Mouse (Mus musculus) forebrain, embryonic 16.5 days (tissue): ENCODE measurements at regions not wholly inside any gene's neighbourhood (a gene's known extent, or its start where the extent isn't known, plus 50 kb on each side); places are given as distances from the start of the nearest gene placed in this dataset.

Experiments
- ATAC-seq: fragments of 200-750 bp; cut with Nextera tagmentation; 2 replicates; pipeline ENCODE4 v1.8.0; 2017; ENCODE audit warnings: mild to moderate bottlenecking, moderate library complexity
- H3K27ac ChIP-seq: fragments of 300-500 bp; sonication (generic); 2 replicates; pipeline ENCODE4 v1.5.1; 2014; ENCODE audit warnings: low read length, control low read depth
- H3K27me3 ChIP-seq: fragments of 300-500 bp; sonication (generic); replicated peaks from 2 replicates; pipeline ENCODE4 v1.6.1; 2014; ENCODE audit warnings: low read length; ENCODE audit not compliant: control insufficient read depth, insufficient read depth
- H3K36me3 ChIP-seq: fragments of 300-500 bp; sonication (generic); 2 replicates; pipeline ENCODE4 v1.6.1; 2014; ENCODE audit not compliant: control insufficient read depth, insufficient read depth
- H3K4me1 ChIP-seq: fragments of 300-500 bp; sonication (generic); replicated peaks from 2 replicates; pipeline ENCODE4 v1.6.1; 2014; ENCODE audit warnings: low read length; ENCODE audit not compliant: control insufficient read depth, insufficient read depth
- H3K4me2 ChIP-seq: fragments of 300-500 bp; sonication (generic); 2 replicates; pipeline ENCODE4 v1.6.1; 2014; ENCODE audit warnings: mild to moderate bottlenecking, low read length, control low read depth
- H3K4me3 ChIP-seq: fragments of 300-500 bp; sonication (generic); replicated peaks from 2 replicates; pipeline ENCODE4 v1.5.1; 2014; ENCODE audit warnings: mild to moderate bottlenecking, low read length, control low read depth
- H3K9ac ChIP-seq: fragments of 300-500 bp; sonication (generic); replicated peaks from 2 replicates; pipeline ENCODE4 v1.6.1; 2014; ENCODE audit warnings: low read depth, low read length, control low read depth
- H3K9me3 ChIP-seq: fragments of 300-500 bp; sonication (generic); 2 replicates; pipeline ENCODE4 v1.6.1; 2016; ENCODE audit warnings: low read length; ENCODE audit not compliant: control insufficient read depth
- WGBS: fragments of 180-500 bp; shearing (Covaris S2); extraction: QIAGEN DNeasy Blood & Tissue Kit; methylation state at CpG from one replicate; pipeline ENCODE4 v1.1.7; 2014; 5-methylcytosine and 5-hydroxymethylcytosine counted together

DNA sequence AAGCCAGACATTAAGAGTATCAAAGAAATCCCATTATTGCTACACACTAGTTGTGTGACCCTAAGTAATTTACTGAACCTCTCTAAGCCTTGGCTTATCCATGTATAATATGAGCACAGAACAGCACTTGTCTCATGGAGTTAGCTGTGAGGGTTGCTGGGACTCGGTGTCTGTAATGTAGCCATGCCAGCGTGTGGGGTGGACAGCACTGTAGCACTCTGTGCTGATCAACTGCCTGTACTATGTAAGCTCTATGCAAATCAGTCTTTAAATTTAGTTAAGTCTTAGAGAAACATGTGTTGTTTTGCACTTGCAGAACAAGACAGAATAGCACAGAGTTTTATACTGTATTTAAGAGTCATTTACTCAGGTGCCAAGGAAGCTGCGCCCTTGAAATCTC, 225.0 kb upstream of the N6amt1 start:
- no peak overlapping the region for H3K4me3 ChIP-seq
- H3K4me1 ChIP-seq = peaks cover 3% of the 10 kb centered on the region; the same call in 1 of the 2 replicates
- H3K36me3 ChIP-seq = no peaks in the 10 kb centered on the region
- WGBS = 77% methylated on average over 3 of the region's 3 CpGs
- H3K9me3 ChIP-seq = no peaks in the 10 kb centered on the region
- H3K4me2 ChIP-seq = no peak overlapping the region; the same call in 1 of the 2 replicates
- ATAC-seq = peak; percentile 60; the same call in 1 of the 2 replicates
- no peak overlapping the region for H3K27ac ChIP-seq
- no peaks in the 10 kb centered on the region for H3K27me3 ChIP-seq
- H3K9ac ChIP-seq = no peak overlapping the region

DNA sequence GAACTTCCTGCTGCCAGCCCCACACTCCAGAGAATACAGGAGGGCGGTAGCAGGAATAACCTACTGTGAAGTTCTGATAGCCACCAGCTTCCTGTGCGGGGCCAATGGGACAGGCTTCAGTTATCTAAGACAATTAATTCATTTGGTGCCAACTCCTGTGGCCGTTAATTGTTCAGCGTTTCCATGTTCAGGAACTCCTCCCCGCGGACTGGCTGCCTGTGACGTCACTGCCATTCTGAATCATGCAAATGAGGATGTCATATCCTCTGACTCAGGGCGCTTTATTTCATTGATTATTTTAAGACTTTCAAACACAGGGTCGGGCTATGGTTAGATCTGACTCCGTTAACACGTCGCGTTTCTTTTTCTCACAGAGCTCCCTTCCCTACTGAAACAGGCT, 225.8 kb upstream of the N6amt1 start:
- ATAC-seq = peak; percentile 85
- WGBS = 38% methylated on average over 13 of the region's 13 CpGs
- peak overlapping the region; percentile 44 for H3K4me3 ChIP-seq

DNA sequence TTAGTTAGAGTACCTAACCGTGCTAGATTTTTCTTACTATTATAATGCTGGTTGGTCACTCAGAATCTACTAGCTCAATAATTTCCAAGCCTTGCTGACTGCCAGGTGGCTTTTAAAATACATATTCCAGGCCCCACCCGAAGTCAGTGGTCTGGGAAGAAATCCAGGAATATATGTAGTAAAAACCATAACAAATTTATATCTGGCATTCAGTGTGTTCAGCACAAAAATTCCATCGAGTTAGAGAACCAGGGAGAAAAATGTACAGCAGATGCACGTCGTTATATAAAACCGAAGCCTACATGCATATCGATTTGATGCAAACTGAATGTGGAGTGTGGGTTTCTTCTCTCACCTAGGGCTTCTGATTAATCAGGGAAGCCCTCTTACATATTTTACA, 229.5 kb upstream of the N6amt1 start:
- Histone ChIP-seq H3K36me3 (no peaks in the 10 kb centered on the region), H3K4me3 (no peak overlapping the region), H3K27me3 (no peaks in the 10 kb centered on the region), H3K9me3 (no peaks in the 10 kb centered on the region), H3K27ac (no peak overlapping the region), H3K4me2 (no peak overlapping the region), H3K9ac (no peak overlapping the region), H3K4me1 (0 out of 2 replicates have a peak, but pooled peaks cover 3% of the 10 kb centered on the region)
- 81% methylated on average over 7 of the region's 7 CpGs for WGBS
- no peak for ATAC-seq

More for the DNA sequence above, 225.8 kb upstream of the N6amt1 start:
- Histone ChIP-seq H3K27ac (no peak overlapping the region), H3K27me3 (no peaks in the 10 kb centered on the region), H3K9ac (peak overlapping the region; percentile 41), H3K9me3 (no peaks in the 10 kb centered on the region), H3K4me2 (peak overlapping the region; percentile 57), H3K4me1 (peaks cover 3% of the 10 kb centered on the region; the same call in 1 of the 2 replicates), H3K36me3 (no peaks in the 10 kb centered on the region)

DNA sequence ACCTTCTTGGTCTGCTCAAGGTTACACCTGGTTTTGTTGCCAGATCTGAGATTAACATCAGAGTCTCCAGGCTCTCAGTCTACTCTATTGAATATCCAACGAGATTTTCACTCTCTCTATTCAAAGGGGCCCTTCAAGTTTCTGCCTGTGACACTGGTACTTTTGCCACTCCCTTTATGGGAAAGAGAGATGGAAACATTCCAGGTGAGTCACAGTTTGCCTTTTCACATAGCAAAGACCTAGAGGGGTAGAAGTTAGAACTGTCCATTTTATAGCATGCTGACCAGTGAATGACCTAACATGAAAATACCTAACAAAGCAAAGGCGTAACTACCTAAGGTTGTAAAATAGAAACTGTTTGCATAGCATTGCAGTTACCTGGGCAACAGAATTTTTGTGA, 250.4 kb upstream of the N6amt1 start:
- H3K4me2 ChIP-seq = no peak overlapping the region
- 72% methylated on average over 2 of the region's 2 CpGs for WGBS
- H3K27ac ChIP-seq = no peak overlapping the region
- H3K4me3 ChIP-seq = no peak overlapping the region
- H3K9me3 ChIP-seq = no peaks in the 10 kb centered on the region
- H3K9ac ChIP-seq = no peak overlapping the region
- no peak for ATAC-seq
- no peaks in the 10 kb centered on the region for H3K36me3 ChIP-seq
- H3K27me3 ChIP-seq = no peaks in the 10 kb centered on the region
- no peaks in the 10 kb centered on the region for H3K4me1 ChIP-seq

DNA sequence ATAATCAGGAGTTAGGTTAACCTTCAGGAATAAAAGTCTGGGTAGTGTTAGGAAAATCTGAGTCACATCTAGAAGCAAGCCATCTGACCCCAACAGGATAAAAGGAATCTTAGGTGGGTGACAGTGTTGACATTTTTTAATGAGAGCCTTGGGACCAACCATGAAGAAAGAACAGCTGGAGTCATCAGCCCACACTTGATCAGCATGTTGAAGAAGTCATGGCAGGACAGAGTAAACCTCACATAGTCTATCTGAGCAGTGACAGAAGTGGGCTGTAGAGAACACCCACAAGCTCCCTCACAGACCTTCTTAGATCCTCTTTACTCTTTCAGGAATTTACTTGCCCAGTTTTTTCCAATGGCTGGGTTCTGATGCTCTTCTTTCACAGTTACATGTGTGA, 251.9 kb upstream of the N6amt1 start:
- no peak for ATAC-seq
- Histone ChIP-seq H3K4me1 (no peaks in the 10 kb centered on the region), H3K27ac (no peak overlapping the region)

GRCm38 (mm10) chr16:87092011-87092410, 262.0 kb upstream of the N6amt1 start:
- Histone ChIP-seq H3K27ac (no peak overlapping the region), H3K4me1 (no peaks in the 10 kb centered on the region), H3K9me3 (no peaks in the 10 kb centered on the region), H3K9ac (no peak overlapping the region), H3K4me3 (no peak overlapping the region), H3K36me3 (no peaks in the 10 kb centered on the region), H3K4me2 (no peak overlapping the region), H3K27me3 (no peaks in the 10 kb centered on the region)
- no peak for ATAC-seq
- WGBS = 82% methylated on average over 2 of the region's 2 CpGs

More for the DNA sequence above, 251.9 kb upstream of the N6amt1 start:
- no peak overlapping the region for H3K4me2 ChIP-seq
- H3K9me3 ChIP-seq = no peaks in the 10 kb centered on the region
- no peaks in the 10 kb centered on the region for H3K36me3 ChIP-seq
- H3K9ac ChIP-seq = no peak overlapping the region
- no peak overlapping the region for H3K4me3 ChIP-seq
- H3K27me3 ChIP-seq = no peaks in the 10 kb centered on the region

DNA sequence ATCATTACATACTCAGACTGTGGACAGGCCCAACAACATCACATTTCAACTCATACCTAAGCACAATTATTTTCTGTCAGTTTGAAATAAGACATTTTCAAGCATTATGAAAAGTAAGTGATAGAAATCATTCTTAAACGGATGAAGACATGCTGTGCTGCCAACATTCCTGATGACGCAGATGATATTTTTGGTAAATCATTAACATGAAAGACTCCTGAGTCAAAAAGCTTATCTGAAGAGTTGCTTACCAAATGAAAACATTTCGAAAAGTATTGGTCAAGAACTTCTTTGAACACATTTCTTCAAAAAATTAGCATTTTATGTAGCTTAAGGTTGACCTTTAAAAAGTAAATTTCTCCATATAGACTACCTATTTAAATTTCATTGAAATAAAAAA, 264.7 kb upstream of the N6amt1 start:
- no peak overlapping the region for H3K9ac ChIP-seq
- ATAC-seq = no peak
- no peaks in the 10 kb centered on the region for H3K9me3 ChIP-seq
- H3K4me3 ChIP-seq = no peak overlapping the region
- WGBS = 88% methylated on average over 3 of the region's 3 CpGs
- H3K36me3 ChIP-seq = no peaks in the 10 kb centered on the region
- no peak overlapping the region for H3K27ac ChIP-seq
- H3K4me1 ChIP-seq = no peaks in the 10 kb centered on the region
- no peak overlapping the region for H3K4me2 ChIP-seq
- no peaks in the 10 kb centered on the region for H3K27me3 ChIP-seq

DNA sequence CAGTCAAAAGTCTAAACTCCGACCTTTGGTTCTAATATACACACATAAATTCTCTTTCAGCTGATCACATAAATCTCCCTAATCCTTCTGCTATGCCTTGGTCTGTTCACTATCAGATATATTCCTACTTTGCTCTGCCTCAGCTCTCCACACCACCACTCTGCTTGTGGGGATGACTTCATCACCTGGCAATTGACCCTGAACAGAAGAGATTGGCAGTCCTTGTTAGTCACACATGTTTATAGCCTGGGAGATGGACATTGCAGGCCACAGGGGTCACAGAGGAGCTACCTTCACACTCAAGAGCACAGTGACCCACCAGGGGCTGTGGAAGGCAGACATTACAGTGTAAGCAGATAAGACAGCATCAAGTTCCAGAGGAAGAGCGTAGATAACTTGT, 270.5 kb upstream of the N6amt1 start:
- H3K9ac ChIP-seq = no peak overlapping the region
- ATAC-seq = no peak
- H3K9me3 ChIP-seq = no peaks in the 10 kb centered on the region
- no peaks in the 10 kb centered on the region for H3K4me1 ChIP-seq
- H3K36me3 ChIP-seq = no peaks in the 10 kb centered on the region
- 82% methylated on average over 2 of the region's 2 CpGs for WGBS
- no peaks in the 10 kb centered on the region for H3K27me3 ChIP-seq
- H3K4me3 ChIP-seq = no peak overlapping the region
- H3K27ac ChIP-seq = no peak overlapping the region
- H3K4me2 ChIP-seq = no peak overlapping the region

DNA sequence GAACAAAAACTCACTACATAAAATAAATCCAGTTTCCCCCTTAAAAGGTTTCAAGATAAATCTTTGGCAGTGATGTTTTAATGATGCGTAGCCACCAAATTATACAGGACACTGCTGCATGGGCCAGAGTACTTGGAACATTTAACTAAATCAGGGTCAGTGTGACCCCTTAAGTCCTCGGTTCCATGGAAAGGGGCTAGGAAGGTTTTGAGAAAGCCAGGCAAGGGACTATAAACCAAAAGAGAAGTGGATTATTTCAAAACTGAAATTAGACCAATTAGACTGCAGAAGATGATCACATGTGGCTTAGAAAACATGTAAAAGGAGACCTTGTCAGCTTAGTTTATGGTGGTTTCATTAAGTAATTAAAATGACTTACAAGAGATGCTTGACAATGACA, 276.6 kb upstream of the N6amt1 start:
- no peaks in the 10 kb centered on the region for H3K4me1 ChIP-seq
- no peak overlapping the region for H3K9ac ChIP-seq
- ATAC-seq = no peak
- H3K27ac ChIP-seq = no peak overlapping the region
- 97% methylated on average over 2 of the region's 2 CpGs for WGBS
- H3K4me2 ChIP-seq = no peak overlapping the region
- no peaks in the 10 kb centered on the region for H3K9me3 ChIP-seq
- no peaks in the 10 kb centered on the region for H3K36me3 ChIP-seq
- H3K4me3 ChIP-seq = no peak overlapping the region
- no peaks in the 10 kb centered on the region for H3K27me3 ChIP-seq

GRCm38 (mm10) chr16:87069294-87069693, 284.7 kb upstream of the N6amt1 start:
- 92% methylated on average over 2 of the region's 2 CpGs for WGBS
- H3K4me2 ChIP-seq = no peak overlapping the region
- H3K4me3 ChIP-seq = no peak overlapping the region
- no peak for ATAC-seq
- H3K4me1 ChIP-seq = no peaks in the 10 kb centered on the region
- H3K27ac ChIP-seq = no peak overlapping the region
- H3K9me3 ChIP-seq = no peaks in the 10 kb centered on the region
- H3K9ac ChIP-seq = no peak overlapping the region
- no peaks in the 10 kb centered on the region for H3K36me3 ChIP-seq
- H3K27me3 ChIP-seq = no peaks in the 10 kb centered on the region
